Mouse (Mus musculus) heart, embryonic 11.5 days (tissue): ENCODE data around the gene Msi2. TPM values are rescaled to one million over a fixed set of nuclear protein-coding genes. Genes with fewer than 3 reads are reported as not detected.

Experiments used
- ATAC-seq: fragments of 200-750 bp; cut with Nextera tagmentation; replicated peaks from 2 replicates; pipeline ENCODE4 v1.8.0; 2017; ENCODE audit warnings: moderate library complexity; ENCODE audit not compliant: insufficient number of reproducible peaks, low FRiP score, low TSS enrichment
- H3K27ac ChIP-seq: fragments of 300-500 bp; sonication (generic); 2 replicates; pipeline ENCODE4 v1.5.1; 2014; ENCODE audit warnings: mild to moderate bottlenecking, low read depth, low read length
- H3K27me3 ChIP-seq: fragments of 300-500 bp; sonication (generic); 2 replicates; pipeline ENCODE4 v1.6.1; 2014; ENCODE audit warnings: mild to moderate bottlenecking, low read length, mixed read lengths; ENCODE audit not compliant: control insufficient read depth, insufficient read depth
- H3K36me3 ChIP-seq: fragments of 300-500 bp; sonication (generic); 2 replicates; pipeline ENCODE4 v1.6.1; 2014; ENCODE audit warnings: mild to moderate bottlenecking, low read length, moderate library complexity, mixed read lengths; ENCODE audit not compliant: control insufficient read depth, insufficient read depth
- H3K4me1 ChIP-seq: fragments of 300-500 bp; sonication (generic); 2 replicates; pipeline ENCODE4 v1.6.1; 2014; ENCODE audit warnings: low read length; ENCODE audit not compliant: control insufficient read depth, insufficient read depth
- H3K4me2 ChIP-seq: fragments of 300-500 bp; sonication (generic); 2 replicates; pipeline ENCODE4 v1.6.1; 2014; ENCODE audit warnings: mild to moderate bottlenecking, moderate library complexity
- H3K4me3 ChIP-seq: fragments of 300-500 bp; sonication (generic); 2 replicates; pipeline ENCODE4 v1.5.1; 2014; ENCODE audit warnings: low read depth, low read length
- H3K9ac ChIP-seq: fragments of 300-500 bp; sonication (generic); 2 replicates; pipeline ENCODE4 v1.6.1; 2014; ENCODE audit warnings: mild to moderate bottlenecking, low read depth, low read length, moderate library complexity
- H3K9me3 ChIP-seq: fragments of 300-500 bp; sonication (generic); replicated peaks from 2 replicates; pipeline ENCODE4 v1.6.1; 2016; ENCODE audit warnings: low read length; ENCODE audit not compliant: control insufficient read depth
- WGBS: fragments of 180-500 bp; shearing (Covaris S2); extraction: QIAGEN DNeasy Blood & Tissue Kit; methylation state at CpG from one replicate; pipeline ENCODE4 v1.1.7; 2014; ENCODE audit not compliant: insufficient replicate concordance; 5-methylcytosine and 5-hydroxymethylcytosine counted together
- polyA plus RNA-seq: library from polyadenylated mRNA; unstranded; fragments of >200 nt; fragmentation: Nextera tagmentation; extraction: Ambion mirVana; gene quantifications from 2 replicates; pipeline ENCODE4 v1.2.1, GENCODE M21; 2014

Msi2 gene
- polyA plus RNA-seq, 1 experiment from 2014 or later: 18.4 TPM

DNA sequence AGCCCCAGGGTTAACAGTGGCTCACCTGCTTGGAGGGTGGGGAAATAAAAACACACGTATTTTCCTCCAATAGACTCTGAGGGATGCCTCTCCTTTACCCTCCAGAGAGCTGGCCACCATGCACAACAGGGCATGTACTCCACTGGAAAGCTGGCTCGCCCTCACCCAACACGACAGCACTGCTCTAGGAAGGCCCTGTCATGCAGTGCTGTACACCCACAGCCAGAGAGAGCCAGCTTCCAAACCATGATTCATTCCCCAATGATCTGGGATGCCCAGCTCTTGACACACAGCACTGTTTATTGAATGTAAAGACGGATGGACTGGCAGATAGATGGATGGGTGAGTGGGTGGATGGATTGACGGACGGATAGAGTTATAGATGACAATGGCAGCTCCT, 269.1 kb downstream of the Msi2 start:
- peaks cover 46% of the 10 kb centered on the region for H3K4me1 ChIP-seq

DNA sequence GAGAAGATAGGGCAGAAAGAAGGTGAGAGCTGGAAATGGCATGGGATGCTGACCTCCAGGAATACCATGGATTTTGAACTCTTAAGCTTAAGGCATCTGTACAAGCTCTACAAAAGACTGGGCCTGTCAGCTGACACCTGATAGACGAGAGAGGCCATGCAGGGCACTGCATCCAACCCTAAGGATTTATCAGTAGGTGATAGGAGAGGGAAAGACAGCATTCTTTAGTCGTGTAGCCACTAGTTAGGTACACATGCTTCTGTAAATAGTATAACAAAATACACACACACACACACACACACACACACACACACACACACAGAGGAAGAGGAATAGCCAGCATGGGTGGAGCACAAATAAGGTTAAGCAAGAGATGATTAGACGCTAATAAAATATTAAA, 269.7 kb downstream of the Msi2 start:
- no peak for ATAC-seq
- Histone ChIP-seq H3K4me2 (no peak overlapping the region), H3K27ac (peak overlapping the region; percentile 67; the same call in 1 of the 2 replicates), H3K27me3 (no peaks in the 10 kb centered on the region), H3K4me3 (no peak overlapping the region), H3K4me1 (peaks cover 44% of the 10 kb centered on the region), H3K9ac (no peak overlapping the region), H3K36me3 (peaks cover 3% of the 10 kb centered on the region; the same call in 1 of the 2 replicates), H3K9me3 (no peaks in the 10 kb centered on the region)
- 27% methylated on average over 3 of the region's 3 CpGs for whole genome bisulfite sequencing

More for the DNA sequence above, 269.1 kb downstream of the Msi2 start:
- H3K27ac ChIP-seq: peak overlapping the region; percentile 67
- no peaks in the 10 kb centered on the region for H3K36me3 ChIP-seq
- H3K9ac ChIP-seq: no peak overlapping the region
- H3K9me3 ChIP-seq: no peaks in the 10 kb centered on the region
- no peak for ATAC-seq
- H3K4me3 ChIP-seq: no peak overlapping the region
- no peak overlapping the region for H3K4me2 ChIP-seq
- no peaks in the 10 kb centered on the region for H3K27me3 ChIP-seq
- 74% methylated on average over 6 of the region's 6 CpGs for whole genome bisulfite sequencing

DNA sequence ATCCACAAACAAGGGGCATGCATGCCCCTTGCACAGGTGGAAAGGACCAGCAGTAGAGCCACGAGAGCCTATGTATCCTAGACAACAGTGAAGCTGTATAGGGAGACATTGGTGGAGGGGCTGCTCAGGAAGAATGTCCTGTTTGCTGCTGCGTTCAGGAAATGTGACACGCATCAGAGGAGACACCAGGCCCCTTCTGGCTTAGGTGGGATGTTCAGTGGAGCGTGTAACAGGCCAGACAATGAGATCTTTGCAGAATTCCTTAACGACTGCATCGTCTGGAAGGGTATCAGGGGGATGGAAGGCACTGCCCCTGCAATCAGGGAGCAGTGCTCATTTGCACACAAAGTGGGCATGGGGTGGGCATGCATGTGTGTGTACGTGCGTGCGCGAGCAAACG, 271.0 kb downstream of the Msi2 start:
- Histone ChIP-seq H3K36me3 (peaks cover 3% of the 10 kb centered on the region; the same call in 1 of the 2 replicates), H3K27me3 (no peaks in the 10 kb centered on the region), H3K9me3 (no peaks in the 10 kb centered on the region), H3K9ac (no peak overlapping the region), H3K4me1 (peaks cover 47% of the 10 kb centered on the region), H3K4me2 (no peak overlapping the region), H3K4me3 (no peak overlapping the region), H3K27ac (0 out of 2 replicates have a peak overlapping the region, but pooled peaks have one; percentile 19)
- WGBS: 78% methylated on average over 11 of the region's 11 CpGs
- ATAC-seq: no peak

DNA sequence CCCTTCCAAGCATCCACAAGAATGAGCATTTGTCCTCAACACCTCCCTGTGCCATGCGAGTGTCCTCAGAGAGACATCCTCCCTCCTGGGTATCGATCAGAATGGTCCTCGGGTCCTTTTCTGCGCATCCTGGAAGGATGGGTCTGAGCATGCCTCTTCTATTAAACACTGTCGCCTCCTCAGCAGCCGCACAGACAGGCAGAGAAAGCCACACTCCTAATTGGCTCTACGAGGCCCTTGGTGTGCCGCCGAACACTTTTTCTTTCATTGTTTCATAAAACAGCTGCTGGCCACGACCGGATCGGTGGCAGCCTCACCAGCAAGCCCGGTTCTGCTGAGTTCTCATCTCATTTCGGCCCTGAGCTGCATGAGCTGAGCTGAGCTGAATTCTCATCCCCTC, 274.4 kb downstream of the Msi2 start:
- 91% methylated on average over 14 of the region's 14 CpGs for WGBS
- H3K27ac ChIP-seq: no peak overlapping the region
- ATAC-seq: no peak

DNA sequence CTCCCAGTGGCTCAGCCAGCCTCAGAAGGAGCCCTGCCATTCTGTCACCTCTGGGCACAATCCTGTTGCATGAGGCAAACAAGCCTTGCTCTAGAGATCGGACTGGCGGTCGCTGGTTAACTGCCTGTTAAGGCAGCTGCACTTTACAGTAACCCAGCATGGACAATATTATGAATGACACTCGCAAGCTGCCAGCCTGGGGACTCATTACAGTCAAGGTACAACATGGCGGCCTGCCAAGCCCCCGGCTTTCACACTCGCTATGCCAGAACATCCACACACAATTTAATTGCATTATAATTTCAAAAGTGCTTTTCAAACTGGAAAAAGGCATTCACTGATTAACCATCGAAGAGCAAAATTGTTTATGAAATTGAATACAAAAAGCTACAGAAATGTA, 275.0 kb downstream of the Msi2 start:
- WGBS: 85% methylated on average over 8 of the region's 8 CpGs
- ATAC-seq: no peak
- H3K9me3 ChIP-seq: no peaks in the 10 kb centered on the region
- peaks cover 51% of the 10 kb centered on the region for H3K4me1 ChIP-seq
- no peaks in the 10 kb centered on the region for H3K27me3 ChIP-seq
- no peak overlapping the region for H3K4me2 ChIP-seq
- no peak overlapping the region for H3K9ac ChIP-seq
- peaks cover 3% of the 10 kb centered on the region; the same call in 1 of the 2 replicates for H3K36me3 ChIP-seq
- H3K4me3 ChIP-seq: no peak overlapping the region
- no peak overlapping the region for H3K27ac ChIP-seq

More for the DNA sequence above, 274.4 kb downstream of the Msi2 start:
- no peak overlapping the region for H3K4me3 ChIP-seq
- no peak overlapping the region for H3K4me2 ChIP-seq
- H3K9me3 ChIP-seq: no peaks in the 10 kb centered on the region
- H3K36me3 ChIP-seq: peaks cover 3% of the 10 kb centered on the region; the same call in 1 of the 2 replicates
- peaks cover 51% of the 10 kb centered on the region for H3K4me1 ChIP-seq
- no peak overlapping the region for H3K9ac ChIP-seq
- no peaks in the 10 kb centered on the region for H3K27me3 ChIP-seq

DNA sequence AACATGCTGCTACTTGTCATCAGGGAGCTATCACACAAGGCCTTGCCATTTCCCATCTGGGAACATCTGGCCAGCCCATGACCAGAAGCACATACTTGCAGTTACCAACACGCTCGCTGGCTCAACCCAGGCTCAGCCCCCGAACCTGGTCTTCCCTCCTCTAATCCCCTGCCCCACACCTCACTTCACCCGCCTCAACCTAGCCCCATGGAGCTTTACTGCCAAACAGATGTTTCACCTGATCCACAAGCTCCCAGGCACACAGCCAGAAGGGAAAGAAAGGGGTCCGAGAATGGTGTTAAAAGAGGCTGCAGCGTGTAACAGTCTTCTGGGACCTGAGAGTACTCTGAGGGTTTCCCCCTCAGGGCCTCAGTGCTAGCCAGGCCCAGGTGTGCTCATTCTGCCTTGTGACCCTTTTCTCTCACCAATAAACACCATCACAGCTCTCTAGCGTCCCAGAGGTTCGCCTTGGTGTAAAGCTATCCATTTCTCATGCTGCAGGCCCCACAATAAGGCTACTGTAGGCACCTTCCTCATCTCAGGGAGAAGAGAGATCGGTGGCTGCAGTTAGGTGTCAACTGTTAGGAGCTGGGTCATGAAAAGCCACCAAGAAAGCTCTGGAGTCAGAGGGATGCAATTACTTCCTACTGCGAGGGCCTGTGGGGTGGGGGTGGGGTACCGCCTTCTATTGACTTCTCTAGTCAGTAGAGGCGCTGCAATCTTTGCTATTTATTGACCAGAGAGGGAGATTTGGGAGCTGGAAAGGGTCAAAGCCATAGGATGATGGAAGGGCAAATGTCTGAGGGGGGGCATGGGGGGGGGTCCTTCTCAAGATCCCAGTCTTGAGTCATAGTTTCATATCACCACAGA, 276.2 kb downstream of the Msi2 start:
- H3K4me2 ChIP-seq: no peak overlapping the region
- peaks cover 3% of the 10 kb centered on the region; the same call in 1 of the 2 replicates for H3K36me3 ChIP-seq
- no peak overlapping the region for H3K4me3 ChIP-seq
- WGBS: 61% methylated on average over 12 of the region's 12 CpGs
- peaks cover 42% of the 10 kb centered on the region for H3K4me1 ChIP-seq
- no peaks in the 10 kb centered on the region for H3K9me3 ChIP-seq
- no peak overlapping the region for H3K9ac ChIP-seq
- 0 out of 2 replicates have a peak overlapping the region, but pooled peaks have one; percentile 15 for H3K27ac ChIP-seq
- no peak for ATAC-seq
- no peaks in the 10 kb centered on the region for H3K27me3 ChIP-seq

DNA sequence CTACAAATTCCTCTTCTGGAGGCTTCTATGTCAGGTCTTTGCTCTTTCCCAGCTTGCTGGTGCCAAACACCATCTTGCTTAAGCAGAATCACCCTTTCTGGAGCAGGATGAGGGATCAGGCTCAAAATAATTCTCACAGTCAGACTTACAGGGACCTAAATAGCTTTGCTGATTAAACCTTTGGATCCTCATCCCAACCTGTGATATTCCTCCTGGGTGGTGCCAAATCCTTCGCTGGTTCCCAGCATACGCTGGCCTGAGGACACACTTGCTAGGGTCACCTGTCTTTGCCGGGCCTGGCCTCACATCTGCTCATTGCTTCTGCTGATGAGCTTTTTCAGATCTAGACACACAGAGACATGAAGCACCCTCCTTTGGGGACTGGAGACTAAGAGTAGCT, 279.7 kb downstream of the Msi2 start:
- no peak overlapping the region for H3K4me2 ChIP-seq
- H3K27me3 ChIP-seq: no peaks in the 10 kb centered on the region
- no peak overlapping the region for H3K27ac ChIP-seq
- H3K4me3 ChIP-seq: no peak overlapping the region
- WGBS: 73% methylated on average over 3 of the region's 3 CpGs
- H3K36me3 ChIP-seq: no peaks in the 10 kb centered on the region
- no peaks in the 10 kb centered on the region for H3K9me3 ChIP-seq
- H3K9ac ChIP-seq: no peak overlapping the region
- no peak for ATAC-seq
- peaks cover 48% of the 10 kb centered on the region for H3K4me1 ChIP-seq

DNA sequence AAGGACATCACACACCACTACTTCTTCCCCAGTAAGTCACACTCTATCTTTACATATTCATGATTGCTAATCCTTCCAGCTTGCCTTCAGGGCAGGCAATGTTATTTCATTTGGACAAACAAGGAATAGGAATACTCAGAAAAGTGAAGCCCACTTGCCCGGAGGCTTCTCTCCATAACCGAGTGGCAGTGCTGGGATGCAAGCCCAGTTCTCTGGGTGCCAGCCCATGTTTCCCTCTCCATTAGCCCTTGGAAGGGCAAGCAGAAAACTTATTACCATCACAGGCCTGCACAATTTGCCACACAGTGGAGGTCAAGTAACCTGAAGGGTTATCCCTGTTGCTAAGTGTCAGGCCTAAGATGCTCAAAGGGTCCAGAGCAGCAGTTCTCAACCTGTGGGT, 281.7 kb downstream of the Msi2 start:
- Histone ChIP-seq H3K4me3 (no peak overlapping the region), H3K27ac (no peak overlapping the region), H3K9me3 (no peaks in the 10 kb centered on the region), H3K36me3 (no peaks in the 10 kb centered on the region), H3K4me1 (peaks cover 35% of the 10 kb centered on the region), H3K27me3 (no peaks in the 10 kb centered on the region), H3K4me2 (no peak overlapping the region), H3K9ac (no peak overlapping the region)
- ATAC-seq: no peak
- WGBS: 87% methylated on average over 2 of the region's 2 CpGs
